Comparison of ENCODE assay signal across 8 mouse cellular contexts in genomic region chr5:13470057-13470905, GRCm38 (mm10).
A peak's percentile ranks its signal among the peaks of the same experiment; 100 is the strongest.
DNase-seq lines count a peak whose midpoint lies in the region; ATAC-seq lines count a peak whose summit lies in the region.

No protein-coding gene starts in this region.

- no peak overlapping the region for H3K9ac ChIP-seq in forebrain, embryonic 12.5 days

- no peak overlapping the region for H3K4me3 ChIP-seq in forebrain, embryonic 12.5 days (replicated peaks)

- peak; percentile 8 to 11 for DNase-seq in frontal cortex, postnatal 10 days (ENCODE audit: low spot score in 2 of 2)
- no peak for DNase-seq in frontal cortex, postnatal 25 days (ENCODE audit: low spot score in 2 of 2)
- DNase-seq in Muller cell, postnatal 12 days (ENCODE audit: inconsistent ontology term): peak; percentile 75
- peak; percentile 38 for DNase-seq in heart, postnatal 25 days (ENCODE audit: low spot score)
- DNase-seq in lung, postnatal 25 days (ENCODE audit: low spot score): peak; percentile 51
- DNase-seq in thymus, postnatal 4 days: no peak

- no peaks in the 10 kb centered on the region for H3K27me3 ChIP-seq in forebrain, embryonic 12.5 days

- H3K36me3 ChIP-seq in forebrain, embryonic 12.5 days (replicated peaks): no peaks in the 10 kb centered on the region

- H3K27ac ChIP-seq in forebrain, embryonic 12.5 days: peak overlapping the region; percentile 53; the same call in 1 of the 2 replicates

- no peak overlapping the region for H3K4me2 ChIP-seq in forebrain, embryonic 12.5 days

- H3K4me1 ChIP-seq in forebrain, embryonic 12.5 days: no peaks in the 10 kb centered on the region; the same call in none of the 2 replicates

- no peaks in the 10 kb centered on the region for H3K9me3 ChIP-seq in forebrain, embryonic 12.5 days

- WGBS in forebrain, embryonic 12.5 days: 52% methylated on average over 7 of the region's 7 CpGs

- intact Hi-C loops in heart, postnatal 25 days (cut with DNase I): loop anchor here (5.0 kb wide), 2 partner anchors 57 to 63 kb away; no protein-coding TSS in a partner anchor

- ATAC-seq in forebrain, embryonic 12.5 days (ENCODE audit: low FRiP score): peak; percentile 84; the same call in 1 of the 2 replicates
- no peak for ATAC-seq in erythroblast, adult 5-6 weeks (replicated peaks; ENCODE audit: low FRiP score, poor library complexity, severe bottlenecking)

Comparison
In these comparisons a context has a peak if more than half of its experiments do, and no peak if none do; other contexts are left out.
1. DNase-seq: peak in frontal cortex, postnatal 10 days (2 of 2), Muller cell, postnatal 12 days (single experiment), heart, postnatal 25 days (single experiment) and lung, postnatal 25 days (single experiment); none in frontal cortex, postnatal 25 days (0 of 2) and thymus, postnatal 4 days (single experiment).